Mouse (Mus musculus): ENCODE results near the gene Cd9.

The Cd9 gene

DNA sequence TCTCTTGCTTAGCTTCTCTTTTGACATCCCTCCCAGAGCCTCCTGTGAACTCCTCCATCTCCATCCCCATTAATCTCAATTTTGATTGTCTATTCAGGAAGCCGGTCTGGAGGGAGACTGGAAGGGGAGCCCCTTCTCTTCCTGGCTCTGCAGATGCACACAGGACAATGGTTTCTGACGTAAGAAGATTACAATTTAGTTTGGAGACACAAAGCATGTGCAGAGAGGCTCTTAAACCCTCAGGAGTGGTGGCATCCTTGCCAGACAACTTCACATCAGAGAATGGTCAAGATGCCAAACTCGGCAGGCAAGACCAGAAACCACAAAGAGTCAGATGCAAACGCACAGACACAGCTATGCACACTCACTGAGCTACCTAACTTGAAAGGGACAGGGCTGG, 22.7 kb downstream of the Cd9 start:
- no peak for DNase-seq

DNA sequence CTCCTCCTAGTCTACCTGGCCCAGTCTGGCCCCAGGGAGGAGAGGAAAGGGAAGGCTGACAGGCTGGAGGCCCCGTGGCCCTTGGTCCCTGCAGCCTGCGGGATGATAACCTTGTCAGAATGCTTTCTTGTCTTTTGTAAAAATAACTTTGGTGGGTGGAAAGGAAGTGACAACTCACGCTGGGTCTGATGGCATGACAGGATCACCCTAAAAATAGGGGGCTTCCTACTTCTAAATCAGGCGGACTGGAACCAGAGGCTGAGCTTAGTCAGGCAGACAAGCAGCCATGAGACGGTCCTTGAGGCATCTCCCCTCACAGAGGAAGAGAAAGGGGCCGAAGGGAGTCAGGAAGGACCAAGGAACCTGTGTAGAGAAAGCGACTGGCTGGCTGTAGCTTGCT, 23.3 kb downstream of the Cd9 start:
- DNase-seq: no peak

DNA sequence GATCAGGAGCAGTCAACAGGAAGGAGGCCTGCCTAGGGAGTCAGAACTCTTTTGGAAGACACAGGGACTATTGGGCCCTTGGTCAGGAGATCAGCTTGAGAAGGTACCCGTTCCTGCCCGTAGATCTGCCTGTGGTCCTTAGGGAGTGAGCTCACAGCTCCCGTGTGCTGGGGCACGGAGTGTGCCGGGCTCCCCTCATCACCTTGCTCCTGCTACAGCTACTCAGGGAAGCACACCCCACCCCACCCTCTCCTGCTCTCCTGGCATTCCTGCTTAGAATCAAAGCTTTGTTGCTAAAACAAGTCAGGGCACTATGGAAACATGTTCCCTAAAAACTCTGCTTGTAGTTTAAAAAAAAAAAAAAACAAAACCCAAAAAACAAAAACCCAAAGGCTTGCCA, 24.0 kb downstream of the Cd9 start:
- no peak for DNase-seq

DNA sequence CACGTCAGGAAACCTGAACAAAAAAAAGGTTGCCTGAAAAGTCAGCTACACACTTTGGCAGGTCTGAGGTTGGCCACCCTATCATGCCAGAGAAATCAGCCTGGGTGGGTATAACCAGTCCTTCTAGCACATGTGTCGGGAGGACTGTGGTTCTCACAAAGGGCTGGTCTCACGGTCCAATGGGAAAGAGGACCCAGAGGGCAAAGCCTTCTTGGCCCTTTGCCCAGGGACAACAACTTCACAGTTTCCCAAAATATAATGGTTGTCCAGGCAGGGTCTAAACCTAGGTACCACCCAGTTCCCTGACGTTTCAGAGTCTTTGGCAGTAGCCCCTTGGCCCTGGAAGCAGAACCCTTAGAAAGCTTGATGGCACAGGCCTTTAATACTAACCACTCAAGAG, 25.4 kb downstream of the Cd9 start:
- DNase-seq: no peak

DNA sequence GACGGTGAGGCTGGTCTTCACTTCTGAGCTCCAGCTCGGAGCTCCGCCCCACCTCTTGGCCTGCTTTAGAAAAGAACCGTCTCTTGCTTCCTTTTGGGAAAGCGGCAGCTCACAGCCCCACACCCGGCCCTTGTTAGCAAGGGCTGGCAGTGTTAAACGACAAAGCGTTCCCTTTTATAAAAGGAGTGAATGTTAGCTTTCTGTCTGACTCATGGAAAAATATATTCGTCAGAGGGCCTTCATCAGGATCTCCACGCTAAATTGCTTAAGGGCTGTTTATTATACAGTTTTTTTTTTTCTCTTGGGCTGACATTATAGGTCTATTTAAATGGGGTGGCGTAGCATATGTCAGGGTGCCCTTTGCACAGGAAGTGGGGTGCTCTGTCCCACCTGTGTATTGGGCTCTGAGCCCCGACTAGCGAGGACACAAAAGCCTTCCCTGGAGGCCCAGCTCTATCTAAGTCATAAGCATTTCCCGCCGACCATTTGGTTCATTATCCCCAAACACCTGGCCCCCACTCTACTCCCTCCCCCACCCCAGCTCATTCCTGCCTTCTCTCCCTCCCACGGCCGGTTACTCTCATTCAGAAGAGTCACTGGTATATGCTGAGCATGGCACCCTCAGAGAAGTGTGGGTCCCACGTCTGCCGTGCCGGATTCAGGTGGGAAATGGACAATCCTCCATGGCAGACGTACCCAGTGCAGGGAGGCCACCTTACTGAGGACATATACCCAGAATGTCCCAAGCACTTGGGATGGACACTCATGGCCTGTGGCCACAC, 26.2 kb downstream of the Cd9 start:
- DNase-seq: no peak

DNA sequence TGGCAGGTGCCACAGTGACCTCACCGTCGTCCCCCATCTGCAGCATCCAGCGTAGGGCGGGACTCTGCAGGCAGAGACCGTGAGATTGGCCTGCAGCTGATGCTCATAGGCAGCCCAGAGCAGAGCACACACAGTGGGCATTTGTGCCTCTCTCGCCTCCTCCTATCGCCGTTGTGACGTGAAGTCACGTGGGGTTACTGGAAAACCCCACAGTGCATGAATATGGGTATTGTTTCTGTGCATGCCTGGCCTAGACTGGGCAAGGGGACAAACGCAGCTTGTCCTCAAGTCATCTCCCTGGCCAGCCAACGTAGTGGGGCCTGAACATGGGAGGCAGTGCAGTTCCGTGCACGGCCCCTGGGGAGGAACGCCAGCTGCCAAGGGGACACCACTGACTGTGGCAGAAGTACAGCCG, 27.3 kb downstream of the Cd9 start:
- DNase-seq: peak; percentile 83 to 90

DNA sequence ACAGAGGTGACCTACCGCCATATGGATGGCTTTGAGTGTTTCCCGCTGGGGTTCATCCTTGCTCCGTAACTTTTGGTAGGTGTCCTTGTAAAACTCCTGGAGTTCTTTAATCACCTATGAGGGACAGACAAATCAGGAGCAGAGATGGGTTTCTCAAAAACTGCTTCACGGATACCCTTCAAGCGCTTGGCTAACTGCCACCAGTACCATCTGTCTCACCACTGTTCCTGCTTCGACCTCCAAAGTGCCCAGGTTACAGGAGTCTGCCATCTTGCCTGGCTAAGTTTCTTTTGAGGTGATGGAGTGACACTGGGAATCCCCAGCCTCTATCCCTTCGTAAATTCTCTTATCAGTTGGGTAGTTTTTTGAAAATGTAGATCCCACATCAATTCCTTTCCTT, 32.3 kb downstream of the Cd9 start:
- peak; percentile 57 to 73 for DNase-seq

DNA sequence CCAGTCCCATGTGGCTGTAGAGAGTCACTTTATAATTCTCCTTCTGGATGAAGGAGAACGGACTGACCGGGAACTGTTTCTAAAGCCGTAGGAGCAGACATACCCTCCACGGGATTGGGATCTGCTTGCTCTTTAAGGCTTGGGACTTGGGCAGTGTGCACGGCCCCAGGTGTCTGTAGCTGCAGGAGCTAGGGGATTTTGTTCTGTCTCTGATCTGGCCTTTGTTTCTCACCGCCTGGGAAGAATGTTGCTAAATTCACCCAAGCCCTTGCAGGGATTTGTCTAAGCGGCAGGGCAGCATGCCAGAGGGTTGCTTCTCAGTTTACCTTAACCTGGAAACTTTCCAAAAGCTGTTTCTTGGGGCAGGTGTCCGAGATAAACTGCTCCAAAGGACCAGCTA, 32.8 kb downstream of the Cd9 start:
- no peak for DNase-seq

DNA sequence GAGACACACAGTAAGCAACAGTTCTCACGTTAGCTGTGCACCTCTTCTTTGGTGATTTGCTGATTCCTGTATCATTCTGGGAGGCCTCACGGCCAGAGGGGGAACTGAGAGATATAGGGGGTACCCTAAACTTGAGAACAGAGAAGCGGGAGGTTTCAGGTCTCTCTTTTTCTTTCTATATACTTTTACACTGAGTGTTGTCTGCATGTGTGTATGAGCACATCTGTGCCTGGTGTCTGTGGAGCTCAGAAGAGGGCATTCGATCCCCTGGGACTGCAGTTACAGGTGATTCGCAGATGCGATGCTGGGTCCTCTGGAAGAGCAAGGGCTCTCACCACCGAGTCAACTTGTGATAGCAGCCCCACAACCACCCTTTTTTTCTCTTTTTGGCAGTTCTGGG, 33.3 kb downstream of the Cd9 start:
- DNase-seq: no peak

DNA sequence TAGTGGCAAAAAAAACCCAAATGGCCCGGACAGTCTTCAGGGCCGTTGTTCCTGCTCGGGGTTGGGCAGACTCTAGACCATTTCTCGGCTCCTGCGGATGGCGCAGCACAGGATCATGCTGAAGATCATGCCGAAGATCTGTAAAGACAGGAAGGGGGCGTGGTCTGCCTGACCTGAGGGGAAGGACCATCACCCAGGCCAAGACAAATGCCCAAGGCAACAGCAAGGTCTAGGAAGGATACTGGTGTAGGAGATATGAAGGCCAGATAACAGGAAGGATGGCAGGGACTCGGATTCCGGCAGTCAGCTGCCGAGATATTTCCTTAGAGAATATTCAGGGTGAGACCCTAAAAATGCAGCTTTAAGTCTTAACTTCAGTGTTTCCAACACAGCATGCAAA, 34.0 kb downstream of the Cd9 start:
- no peak for DNase-seq

DNA sequence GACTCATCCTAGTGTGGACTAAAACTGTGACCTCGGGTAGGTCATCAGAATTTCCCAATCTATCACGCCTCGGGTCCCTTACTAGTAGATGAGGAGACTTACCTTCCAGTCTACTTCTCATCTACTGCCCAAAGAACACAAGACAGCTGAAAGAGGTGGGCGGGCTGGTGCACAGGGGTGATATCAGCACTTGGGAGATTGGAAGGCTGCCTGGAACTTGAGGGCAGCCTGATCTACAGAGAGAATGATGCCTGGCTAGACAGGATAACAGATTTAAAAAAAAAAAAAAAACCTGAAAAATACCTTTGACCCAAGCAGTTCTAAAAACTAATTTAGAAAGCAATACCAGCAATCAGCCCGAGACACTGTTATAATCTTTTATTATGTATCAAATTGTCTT, 34.7 kb downstream of the Cd9 start:
- DNase-seq: no peak

DNA sequence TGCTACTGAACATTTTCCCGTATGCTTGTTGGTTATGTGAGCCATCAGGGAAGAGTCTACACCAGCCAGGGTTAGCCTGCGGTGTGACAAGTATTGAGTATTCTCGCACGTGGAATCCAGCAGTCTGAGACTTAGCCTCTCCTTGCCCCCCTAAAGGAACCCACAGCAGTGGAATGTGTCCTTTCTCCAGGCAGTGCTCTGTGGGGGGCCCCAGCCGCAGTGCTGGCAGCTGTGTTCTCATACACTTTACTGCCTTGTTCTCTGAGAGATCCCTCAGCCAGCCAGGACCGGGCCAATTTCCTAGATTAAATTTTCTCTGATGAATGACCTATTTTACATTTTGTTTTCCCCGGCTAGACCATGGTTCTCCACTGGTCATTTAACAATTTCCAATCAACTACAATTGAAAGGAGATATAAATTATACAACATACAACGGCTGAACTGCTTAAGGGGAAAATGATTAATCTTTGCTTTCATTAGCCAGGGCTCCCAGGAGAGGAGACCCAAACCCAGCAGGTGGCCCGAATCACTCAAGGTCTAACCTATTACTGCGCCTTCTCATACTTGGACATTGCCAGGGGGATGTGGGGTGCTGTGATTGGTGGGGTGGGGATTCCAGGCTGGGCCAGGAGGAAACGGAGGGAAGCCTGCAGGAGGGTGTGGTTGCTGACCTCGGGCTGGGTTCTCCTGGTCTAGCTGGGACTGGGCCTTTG, 38.6 kb downstream of the Cd9 start:
- DNase-seq: peak in 1 of 2 experiments; percentile 60

DNA sequence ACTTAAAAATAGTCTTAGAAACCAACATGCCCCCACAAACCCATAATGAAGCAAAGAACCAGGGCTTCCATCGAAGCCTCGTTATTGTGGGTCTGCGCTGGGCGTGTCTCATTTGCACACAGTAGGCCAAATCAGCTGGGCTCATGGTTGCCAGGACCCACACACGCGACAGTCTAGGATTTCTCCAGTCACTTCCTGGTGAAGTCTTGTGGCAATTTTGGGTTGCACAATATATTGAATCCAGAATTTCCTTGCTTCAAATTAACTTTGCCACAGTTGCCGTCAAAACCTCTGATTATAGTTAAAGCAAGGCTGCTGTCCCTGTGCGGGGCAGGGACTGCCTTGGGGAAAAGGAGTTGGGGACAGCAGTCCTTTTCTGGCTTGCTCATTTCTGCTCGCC, 39.9 kb downstream of the Cd9 start:
- no peak for DNase-seq

DNA sequence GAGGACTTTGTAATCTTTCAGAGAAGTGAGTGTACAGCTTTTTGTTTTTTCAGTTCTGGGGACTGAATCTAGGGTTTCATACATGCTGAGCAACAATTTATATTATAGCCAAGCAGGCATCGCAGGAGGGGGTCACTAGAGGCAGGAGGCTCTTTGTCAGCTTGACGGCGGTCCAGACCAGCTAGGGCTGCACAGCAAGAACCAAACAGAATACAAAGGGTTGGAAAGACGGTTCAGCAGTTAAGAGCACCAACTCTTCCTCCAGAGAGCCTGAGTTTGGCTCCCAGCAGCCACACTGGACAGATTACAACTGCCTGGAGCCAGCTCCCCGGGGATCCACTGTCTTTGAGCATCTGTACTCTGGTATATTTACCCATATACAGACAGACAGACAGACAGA, 40.3 kb downstream of the Cd9 start:
- no peak for DNase-seq

DNA sequence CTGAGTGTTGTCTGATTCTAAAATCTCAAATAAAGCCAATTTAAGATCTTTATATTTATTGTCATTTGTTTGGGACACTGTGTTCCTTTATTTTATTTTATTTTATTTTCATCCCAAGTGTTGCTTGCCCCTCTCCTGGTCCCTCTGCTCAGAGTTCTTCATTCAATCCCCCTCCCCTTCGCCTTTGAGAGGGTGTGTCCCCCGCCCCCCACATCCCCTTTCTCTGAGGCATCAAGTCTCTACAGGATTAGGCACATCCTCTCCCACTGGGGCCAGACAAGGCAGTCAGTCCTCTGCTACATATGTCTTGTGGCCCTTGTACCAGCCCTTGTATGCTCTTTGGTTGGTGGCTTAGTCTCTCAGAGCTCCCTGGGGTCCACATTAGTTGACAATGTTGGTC, 46.9 kb downstream of the Cd9 start:
- no peak for DNase-seq

DNA sequence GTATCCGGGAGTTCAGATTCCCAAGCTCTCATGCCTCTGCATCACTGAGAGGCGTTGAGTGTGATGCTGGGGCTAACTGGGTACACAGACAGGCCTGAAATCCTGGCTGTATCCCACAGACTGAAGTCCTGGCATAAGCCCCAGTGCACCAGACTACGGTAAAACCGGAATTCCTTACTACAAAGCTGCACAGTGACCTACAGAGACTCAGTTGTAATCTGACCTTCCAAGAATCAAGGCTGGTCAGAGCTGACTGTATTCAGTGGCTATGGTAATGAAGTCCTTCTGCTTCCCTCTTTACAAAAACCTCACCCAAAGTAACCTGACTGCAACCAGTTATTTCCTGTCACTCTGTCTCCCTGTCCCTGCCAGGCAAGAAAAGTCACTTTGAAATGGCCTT, 47.4 kb downstream of the Cd9 start:
- DNase-seq: no peak

DNA sequence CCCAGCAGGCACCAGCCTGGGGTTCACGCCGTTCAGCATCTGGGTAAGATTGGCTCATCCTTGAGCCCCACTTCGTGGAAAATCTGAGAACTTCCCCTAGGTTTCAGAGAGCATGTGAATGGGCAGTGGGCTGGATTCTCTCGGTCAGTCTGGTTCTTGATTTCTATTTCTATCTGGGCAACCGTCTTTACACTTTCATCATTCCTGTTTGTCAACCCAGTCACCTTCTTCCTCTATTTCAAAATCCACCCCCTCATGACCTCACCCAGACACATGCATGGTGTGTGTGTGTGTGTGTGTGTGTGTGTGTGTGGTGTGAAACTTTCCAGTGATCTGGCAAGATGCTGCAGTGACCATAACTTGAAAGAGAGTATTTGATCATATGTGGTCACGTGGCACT, 49.2 kb downstream of the Cd9 start:
- no peak for DNase-seq

DNA sequence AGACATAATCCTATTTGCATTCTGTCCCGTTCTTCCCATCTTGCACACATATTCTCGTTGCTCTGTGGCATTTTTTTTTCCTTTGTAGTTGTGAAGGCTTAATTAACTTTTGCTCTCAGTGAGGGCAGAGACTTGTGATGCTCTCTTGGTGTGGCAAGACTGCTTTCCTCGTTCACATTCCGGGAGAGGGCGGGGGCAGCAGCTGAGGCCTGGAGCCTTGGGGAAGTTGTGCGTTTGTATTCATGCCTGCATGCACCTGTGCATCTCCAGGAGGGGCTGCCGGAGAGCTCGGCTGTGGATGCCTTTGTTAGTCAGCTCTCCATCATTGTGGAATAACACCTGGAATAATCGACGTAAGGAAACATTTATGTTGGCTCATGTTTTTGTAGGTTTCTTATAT, 52.0 kb downstream of the Cd9 start:
- DNase-seq: no peak

DNA sequence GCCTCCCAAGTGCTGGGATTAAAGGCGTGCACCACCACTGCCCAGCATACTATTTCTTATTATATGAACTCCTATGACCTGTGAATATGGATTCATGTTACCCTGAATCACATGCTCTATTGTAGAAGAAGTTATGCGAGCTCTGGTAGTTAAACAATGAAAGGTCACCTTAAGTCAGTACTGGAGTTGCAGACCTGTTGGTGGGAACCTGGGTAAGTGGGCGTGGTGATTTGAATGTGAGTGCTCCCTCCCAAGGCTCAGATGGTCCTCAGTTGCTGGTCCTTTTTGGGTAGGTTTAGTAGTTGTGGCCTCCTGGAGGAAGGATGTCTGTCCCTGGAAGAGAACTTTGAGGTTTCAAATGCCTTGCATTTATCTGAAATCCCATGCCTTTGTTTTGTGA, 57.8 kb downstream of the Cd9 start:
- DNase-seq: no peak

DNA sequence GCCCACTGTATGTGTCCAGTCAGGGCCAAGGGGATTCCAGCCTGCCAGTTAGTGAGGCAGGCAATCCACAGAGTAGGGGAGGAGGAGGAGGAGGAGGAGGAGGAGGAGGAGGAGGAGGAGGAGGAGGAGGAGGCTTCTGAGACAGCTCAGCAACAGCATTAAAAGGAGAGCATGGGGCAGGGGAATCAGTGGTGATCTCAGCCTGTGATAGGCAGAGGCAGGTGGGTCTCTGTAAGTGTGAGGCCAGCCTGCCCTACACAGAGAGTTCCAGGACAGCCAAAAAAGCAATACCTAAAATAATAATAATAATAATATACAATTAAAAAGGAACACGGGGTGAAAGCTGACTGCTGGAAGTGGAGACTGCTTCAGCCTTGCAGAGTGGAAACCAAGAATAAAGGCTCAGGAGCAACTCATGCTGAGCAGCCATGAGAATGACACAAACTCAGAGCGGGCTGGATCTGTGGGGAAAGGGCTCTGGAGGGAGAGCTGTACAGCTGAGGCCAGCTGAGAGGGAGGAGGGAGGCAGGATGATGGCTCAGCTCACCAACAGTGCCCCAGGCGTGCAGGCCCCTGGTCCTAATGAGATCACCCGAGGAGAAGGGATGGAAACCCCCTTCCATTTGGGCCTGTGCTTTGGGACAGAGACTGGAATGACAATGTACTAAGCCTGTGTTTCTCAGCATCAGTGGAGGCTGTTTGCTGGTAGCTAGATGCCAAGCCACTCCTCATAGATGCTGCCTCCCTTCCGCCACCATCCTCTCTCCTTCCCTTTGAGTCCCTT, 59.7 kb downstream of the Cd9 start:
- DNase-seq: no peak

DNA sequence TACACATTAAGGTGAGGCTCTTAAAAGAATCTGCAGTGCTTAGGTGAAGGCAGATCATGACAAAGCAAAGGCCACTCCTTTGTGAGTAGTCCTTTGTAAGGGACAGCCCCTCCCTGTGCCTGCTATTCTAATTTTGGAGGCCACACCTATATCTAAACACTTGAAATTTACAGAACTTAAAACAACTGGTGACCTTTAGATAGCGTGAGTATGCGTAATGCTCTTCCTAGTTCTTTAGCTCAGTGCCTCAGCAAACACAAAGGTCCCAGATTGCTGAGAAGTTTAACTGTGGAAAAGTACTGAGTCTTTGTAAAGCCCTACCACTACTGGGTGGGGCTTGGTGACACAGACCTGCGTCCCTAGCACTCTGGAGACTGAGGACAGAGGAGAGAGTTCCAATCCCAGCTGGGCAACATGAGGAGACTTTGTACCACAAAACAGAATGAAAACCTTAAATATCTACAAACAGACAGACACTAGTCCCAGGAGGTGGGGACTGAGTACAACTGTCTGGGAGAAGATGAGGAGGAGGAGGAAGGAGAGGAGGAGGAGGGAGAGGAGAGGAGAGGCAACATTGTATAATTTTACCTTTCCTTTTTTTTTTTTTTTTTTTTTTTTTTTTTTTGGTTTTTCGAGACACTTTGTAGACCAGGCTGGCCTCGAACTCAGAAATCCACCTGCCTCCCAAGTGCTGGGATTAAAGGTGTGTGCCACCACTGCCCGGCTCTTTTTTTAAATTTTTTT, 60.7 kb downstream of the Cd9 start:
- no peak for DNase-seq

DNA sequence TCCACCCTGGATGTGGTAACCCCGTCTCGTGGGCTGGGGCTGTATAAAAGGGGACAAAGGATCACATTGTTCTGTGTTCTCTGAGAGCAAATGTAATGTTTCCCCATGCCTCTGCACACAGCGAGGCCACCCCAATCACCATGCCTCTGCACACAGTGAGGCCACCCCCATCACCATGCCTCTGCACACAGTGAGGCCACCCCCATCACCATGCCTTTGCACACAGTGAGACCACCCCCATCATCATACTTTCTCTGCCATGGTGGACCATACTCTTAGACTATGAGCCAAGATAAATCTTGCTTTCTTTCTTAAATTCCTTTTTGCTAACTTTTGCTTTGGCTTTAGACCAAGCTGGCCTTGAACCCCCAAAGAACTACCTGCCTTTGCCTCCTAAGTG, 61.3 kb downstream of the Cd9 start:
- DNase-seq: no peak

DNA sequence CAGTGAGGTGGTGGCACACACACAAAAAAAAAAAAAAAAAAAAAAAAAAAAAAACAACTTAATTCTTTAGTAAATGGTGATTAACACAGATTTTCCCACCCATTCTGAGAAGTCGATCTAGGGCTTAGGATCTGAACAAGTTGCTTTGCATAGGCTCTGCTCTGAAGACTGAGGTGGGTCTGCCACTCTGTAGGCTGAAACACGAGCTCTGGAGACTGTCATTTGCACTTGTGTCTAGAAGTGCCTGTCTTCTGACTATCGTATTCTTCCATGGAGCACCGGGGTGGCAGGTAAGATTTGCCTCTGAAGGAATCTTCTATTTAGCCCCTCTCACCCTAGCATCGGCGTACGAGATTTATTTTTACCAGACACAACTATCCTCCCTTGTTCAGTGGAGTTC, 62.1 kb downstream of the Cd9 start:
- DNase-seq: no peak

Measured in cerebellum, postnatal 10 days (tissue).